Mouse (Mus musculus) midbrain, embryonic 12.5 days (tissue): ENCODE results near the gene Sh3pxd2a. TPM values are rescaled to one million over a fixed set of nuclear protein-coding genes. Genes with fewer than 3 reads are reported as not detected.
A peak's percentile ranks its signal among the peaks of the same experiment; 100 is the strongest.

ENCODE experiments used
- ATAC-seq: fragments of 200-750 bp; cut with Nextera tagmentation; 2 replicates; pipeline ENCODE4 v1.8.0; 2017; ENCODE audit warnings: low read depth, moderate TSS enrichment, moderate library complexity; ENCODE audit not compliant: low FRiP score
- H3K27ac ChIP-seq: fragments of 300-500 bp; sonication (generic); replicated peaks from 2 replicates; pipeline ENCODE4 v1.5.1; 2016; ENCODE audit warnings: mild to moderate bottlenecking
- H3K27me3 ChIP-seq: fragments of 300-500 bp; sonication (generic); 2 replicates; pipeline ENCODE4 v1.6.1; 2016; ENCODE audit warnings: mild to moderate bottlenecking
- H3K36me3 ChIP-seq: fragments of 300-500 bp; sonication (generic); 2 replicates; pipeline ENCODE4 v1.6.1; 2016
- H3K4me1 ChIP-seq: fragments of 300-500 bp; sonication (generic); 2 replicates; pipeline ENCODE4 v1.6.1; 2016
- H3K4me2 ChIP-seq: fragments of 300-500 bp; sonication (generic); replicated peaks from 2 replicates; pipeline ENCODE4 v1.6.1; 2016; ENCODE audit warnings: mild to moderate bottlenecking, moderate library complexity
- H3K4me3 ChIP-seq: fragments of 300-500 bp; sonication (generic); 2 replicates; pipeline ENCODE4 v1.5.1; 2016; ENCODE audit warnings: mild to moderate bottlenecking
- H3K9ac ChIP-seq: fragments of 300-500 bp; sonication (generic); replicated peaks from 2 replicates; pipeline ENCODE4 v1.6.1; 2016; ENCODE audit warnings: mild to moderate bottlenecking, moderate library complexity
- H3K9me3 ChIP-seq: fragments of 300-500 bp; sonication (generic); 2 replicates; pipeline ENCODE4 v1.6.1; 2016; ENCODE audit warnings: mild to moderate bottlenecking
- WGBS: fragments of 180-500 bp; shearing (Covaris S2); methylation state at CpG from one replicate; pipeline ENCODE4 v1.1.7; 2016; 5-methylcytosine and 5-hydroxymethylcytosine counted together
- polyA plus RNA-seq: library from polyadenylated mRNA; unstranded; fragments of >200 nt; fragmentation: Nextera tagmentation; extraction: Ambion mirVana; gene quantifications from 2 replicates; pipeline ENCODE4 v1.2.1, GENCODE M21; 2016

Gene Sh3pxd2a
- polyA plus RNA-seq, 1 experiment from 2014 or later = 3.2 TPM

DNA sequence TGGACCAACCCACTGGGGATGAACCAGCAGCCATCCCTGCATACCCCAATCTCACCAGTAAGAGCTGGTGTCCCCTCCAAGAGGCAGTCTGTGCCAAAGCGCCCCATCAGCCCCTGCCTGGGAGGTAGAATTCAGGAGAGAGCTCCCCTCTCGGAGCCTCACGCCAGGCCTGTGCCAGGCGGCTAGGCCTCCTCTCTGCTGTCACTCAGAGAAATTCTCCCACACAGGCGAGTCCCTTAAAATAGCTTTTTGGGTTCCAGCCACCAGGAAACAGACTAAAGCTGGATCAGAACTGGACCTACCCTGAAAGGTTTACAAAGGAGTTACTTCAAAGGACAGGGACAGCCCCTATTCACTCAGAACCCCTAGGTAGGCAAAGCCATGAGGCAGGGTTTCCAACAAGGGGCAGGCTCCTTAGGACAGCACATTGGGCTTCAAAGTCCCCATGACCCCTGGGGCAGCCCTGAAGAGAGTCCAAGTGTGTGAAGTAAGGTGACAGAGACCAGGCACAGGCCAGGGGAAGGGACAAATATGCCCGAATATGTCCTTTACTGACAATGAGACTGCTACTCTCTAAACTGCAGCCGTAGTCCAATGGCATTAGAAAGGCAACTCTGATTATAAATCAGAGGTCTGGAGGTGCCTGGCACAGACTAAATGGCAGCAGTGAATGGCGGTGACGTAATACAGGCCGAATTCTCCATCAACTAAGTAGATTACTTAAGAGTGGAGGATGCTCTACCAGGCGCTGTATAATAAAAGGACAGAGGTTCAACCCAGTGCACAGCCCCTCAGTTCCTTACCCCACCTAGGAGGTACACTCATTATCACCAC is 9.8 kb downstream of the Sh3pxd2a start:
- WGBS = 70% methylated on average over 11 of the region's 11 CpGs
- Histone ChIP-seq H3K9ac (no peak overlapping the region), H3K4me1 (peaks cover 46% of the 10 kb centered on the region)

DNA sequence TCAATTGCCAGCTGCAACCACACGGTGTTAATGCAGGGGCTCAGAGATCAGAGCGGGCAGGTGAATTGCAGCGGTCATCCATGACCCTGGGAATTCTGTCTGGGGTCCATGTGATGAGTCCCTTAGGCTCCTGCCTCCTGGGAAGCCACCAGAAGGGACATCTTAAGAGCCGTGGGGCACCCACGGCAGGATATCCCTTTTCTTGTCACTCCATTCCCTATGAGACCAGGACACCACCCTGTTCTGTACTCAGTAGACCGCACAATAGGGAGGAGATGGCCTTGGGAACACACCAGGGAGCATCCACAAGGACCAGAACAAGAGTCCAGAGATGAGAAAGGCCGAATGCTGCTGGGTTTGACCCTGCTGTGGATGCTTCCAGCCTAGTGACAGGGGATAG is 10.8 kb downstream of the Sh3pxd2a start:
- H3K9me3 ChIP-seq = no peaks in the 10 kb centered on the region
- H3K4me3 ChIP-seq = no peak overlapping the region
- H3K36me3 ChIP-seq = no peaks in the 10 kb centered on the region
- H3K4me1 ChIP-seq = peaks cover 55% of the 10 kb centered on the region
- H3K9ac ChIP-seq = no peak overlapping the region
- WGBS = 79% methylated on average over 7 of the region's 7 CpGs
- no peak overlapping the region for H3K27ac ChIP-seq
- H3K27me3 ChIP-seq = peaks cover 26% of the 10 kb centered on the region
- no peak overlapping the region for H3K4me2 ChIP-seq
- ATAC-seq = no peak

More for the DNA sequence above, 9.8 kb downstream of the Sh3pxd2a start:
- peaks cover 24% of the 10 kb centered on the region; the same call in 1 of the 2 replicates for H3K27me3 ChIP-seq
- no peak for ATAC-seq
- no peak overlapping the region for H3K4me3 ChIP-seq
- H3K36me3 ChIP-seq = no peaks in the 10 kb centered on the region
- H3K9me3 ChIP-seq = no peaks in the 10 kb centered on the region
- H3K4me2 ChIP-seq = no peak overlapping the region
- H3K27ac ChIP-seq = no peak overlapping the region

DNA sequence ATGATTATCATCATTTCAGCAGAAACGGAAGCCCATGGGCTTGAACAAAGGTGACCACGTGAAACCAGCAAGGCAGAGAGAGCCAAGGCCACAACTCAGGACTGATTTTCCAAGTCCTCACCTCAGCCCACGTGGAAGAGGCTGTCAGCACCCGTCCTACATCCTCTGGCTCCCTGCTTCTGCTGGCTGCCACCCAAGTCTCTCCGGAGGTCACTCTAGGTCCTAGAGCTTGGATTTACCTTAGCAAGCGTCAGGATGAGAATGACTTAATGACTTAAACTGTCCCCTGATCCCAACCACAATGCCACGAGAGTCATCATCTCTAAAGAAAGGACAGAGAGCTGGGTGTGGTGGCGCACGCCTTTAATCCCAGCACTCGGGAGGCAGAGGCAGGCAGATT is 11.5 kb downstream of the Sh3pxd2a start:
- Histone ChIP-seq H3K36me3 (no peaks in the 10 kb centered on the region), H3K4me2 (no peak overlapping the region), H3K9ac (no peak overlapping the region), H3K4me1 (peaks cover 55% of the 10 kb centered on the region), H3K4me3 (no peak overlapping the region), H3K27me3 (peaks cover 29% of the 10 kb centered on the region), H3K27ac (no peak overlapping the region), H3K9me3 (no peaks in the 10 kb centered on the region)
- ATAC-seq = no peak
- 93% methylated on average over 10 of the region's 10 CpGs for WGBS

DNA sequence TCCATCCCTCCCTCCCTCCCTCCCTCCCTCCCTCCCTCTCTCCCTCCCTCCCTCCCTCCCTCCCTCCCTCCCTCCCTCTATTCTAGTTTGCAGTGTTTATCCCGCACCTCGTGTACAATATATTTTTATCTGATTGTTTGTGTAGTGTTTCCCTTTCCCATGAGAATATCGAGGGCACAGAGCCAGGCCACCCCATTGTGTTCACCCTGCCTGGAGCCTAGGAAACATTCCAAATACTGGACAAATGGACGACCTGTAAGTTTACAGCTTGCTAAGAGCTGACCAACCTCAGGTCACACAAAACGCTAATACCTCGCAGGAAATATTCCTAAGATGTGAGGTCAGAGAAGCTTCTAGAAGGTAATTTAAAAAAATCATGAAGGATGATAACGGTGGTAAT is 12.0 kb downstream of the Sh3pxd2a start:
- H3K36me3 ChIP-seq = no peaks in the 10 kb centered on the region
- no peak for ATAC-seq
- no peak overlapping the region for H3K4me3 ChIP-seq
- 91% methylated on average over 7 of the region's 7 CpGs for WGBS
- no peak overlapping the region for H3K9ac ChIP-seq
- H3K4me2 ChIP-seq = no peak overlapping the region
- no peaks in the 10 kb centered on the region for H3K9me3 ChIP-seq
- H3K27ac ChIP-seq = no peak overlapping the region
- peaks cover 57% of the 10 kb centered on the region for H3K4me1 ChIP-seq
- peaks cover 29% of the 10 kb centered on the region for H3K27me3 ChIP-seq

DNA sequence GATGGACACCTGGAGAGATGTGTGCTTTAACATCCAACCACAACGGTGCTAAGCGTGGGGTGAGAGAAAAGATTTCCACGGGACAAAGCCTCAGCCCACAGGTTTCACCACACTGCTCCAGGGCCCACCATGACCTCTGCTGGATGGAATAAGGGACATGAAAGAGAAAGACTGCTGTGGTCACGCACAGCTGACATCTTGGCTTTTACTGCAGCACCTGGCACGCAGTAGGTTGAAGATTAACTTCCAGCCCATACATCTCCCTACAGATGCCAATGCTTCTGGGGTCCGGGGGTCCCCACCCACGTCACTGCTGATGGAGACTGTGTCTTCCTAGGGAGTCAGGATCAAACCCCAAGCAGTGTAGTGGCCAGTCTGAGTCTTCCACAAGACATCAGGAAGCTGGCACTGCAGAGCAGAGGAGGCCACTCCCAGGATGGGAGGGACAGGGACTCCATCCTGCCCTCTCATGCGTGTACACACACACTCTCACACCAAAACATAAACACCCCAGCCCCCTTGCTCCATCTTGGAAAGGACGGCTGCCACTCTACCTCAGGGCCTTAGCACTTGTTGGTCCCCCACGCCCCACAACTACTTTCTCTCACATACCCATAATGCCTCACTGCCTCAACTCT is 12.6 kb downstream of the Sh3pxd2a start:
- Histone ChIP-seq H3K4me2 (no peak overlapping the region), H3K9ac (no peak overlapping the region), H3K4me1 (peaks cover 60% of the 10 kb centered on the region), H3K4me3 (no peak overlapping the region), H3K27me3 (peaks cover 29% of the 10 kb centered on the region), H3K36me3 (no peaks in the 10 kb centered on the region), H3K27ac (no peak overlapping the region), H3K9me3 (no peaks in the 10 kb centered on the region)
- no peak for ATAC-seq
- WGBS = 82% methylated on average over 10 of the region's 10 CpGs

DNA sequence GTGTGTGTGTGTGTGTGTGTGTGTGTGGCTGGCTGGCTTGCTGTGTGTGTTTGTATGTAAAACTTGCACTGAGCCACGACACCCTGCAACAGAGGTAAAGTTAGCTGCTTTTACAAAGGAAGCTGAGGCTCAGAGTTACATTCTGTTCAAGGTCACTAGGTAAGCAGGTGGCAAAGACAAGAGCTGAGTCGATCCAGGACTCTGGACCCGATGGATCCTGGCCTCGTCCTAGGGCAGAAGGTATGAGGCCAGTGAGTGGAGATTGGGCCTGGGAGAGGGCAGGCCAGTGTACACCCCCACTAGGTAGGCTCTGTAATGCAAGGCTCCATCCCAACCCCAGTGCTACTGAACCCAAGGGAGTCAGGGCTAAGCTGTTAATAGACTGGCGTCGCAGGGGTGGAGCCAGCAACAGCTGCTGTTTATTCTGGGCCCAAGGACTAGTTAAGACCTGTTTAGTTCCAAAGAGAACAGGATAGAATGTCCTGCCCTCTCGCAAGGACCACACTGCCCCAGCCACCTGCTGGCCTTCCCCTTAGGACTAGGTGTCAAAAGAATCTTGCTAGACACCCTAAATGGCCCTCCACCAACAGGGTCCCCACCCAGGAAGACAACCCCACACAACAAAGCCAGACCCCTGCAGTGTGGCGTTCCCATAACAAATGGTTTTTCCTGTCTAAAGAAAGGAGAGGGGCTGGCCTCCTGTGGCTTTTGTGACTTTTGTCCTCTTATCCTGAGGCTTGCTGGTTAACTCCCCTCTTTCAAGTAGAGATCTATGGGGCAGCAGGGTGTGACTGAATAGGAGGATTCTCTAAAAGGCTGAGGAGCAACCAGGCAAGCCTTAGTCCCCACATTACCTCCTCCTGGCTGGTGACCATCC is 13.7 kb downstream of the Sh3pxd2a start:
- 18% methylated on average over 8 of the region's 8 CpGs for WGBS
- no peaks in the 10 kb centered on the region for H3K9me3 ChIP-seq
- no peak overlapping the region for H3K9ac ChIP-seq
- H3K27me3 ChIP-seq = peaks cover 23% of the 10 kb centered on the region
- H3K4me2 ChIP-seq = no peak overlapping the region
- H3K4me1 ChIP-seq = peaks cover 70% of the 10 kb centered on the region
- no peak overlapping the region for H3K27ac ChIP-seq
- H3K4me3 ChIP-seq = no peak overlapping the region
- ATAC-seq = peak; percentile 46; the same call in 1 of the 2 replicates
- H3K36me3 ChIP-seq = no peaks in the 10 kb centered on the region

DNA sequence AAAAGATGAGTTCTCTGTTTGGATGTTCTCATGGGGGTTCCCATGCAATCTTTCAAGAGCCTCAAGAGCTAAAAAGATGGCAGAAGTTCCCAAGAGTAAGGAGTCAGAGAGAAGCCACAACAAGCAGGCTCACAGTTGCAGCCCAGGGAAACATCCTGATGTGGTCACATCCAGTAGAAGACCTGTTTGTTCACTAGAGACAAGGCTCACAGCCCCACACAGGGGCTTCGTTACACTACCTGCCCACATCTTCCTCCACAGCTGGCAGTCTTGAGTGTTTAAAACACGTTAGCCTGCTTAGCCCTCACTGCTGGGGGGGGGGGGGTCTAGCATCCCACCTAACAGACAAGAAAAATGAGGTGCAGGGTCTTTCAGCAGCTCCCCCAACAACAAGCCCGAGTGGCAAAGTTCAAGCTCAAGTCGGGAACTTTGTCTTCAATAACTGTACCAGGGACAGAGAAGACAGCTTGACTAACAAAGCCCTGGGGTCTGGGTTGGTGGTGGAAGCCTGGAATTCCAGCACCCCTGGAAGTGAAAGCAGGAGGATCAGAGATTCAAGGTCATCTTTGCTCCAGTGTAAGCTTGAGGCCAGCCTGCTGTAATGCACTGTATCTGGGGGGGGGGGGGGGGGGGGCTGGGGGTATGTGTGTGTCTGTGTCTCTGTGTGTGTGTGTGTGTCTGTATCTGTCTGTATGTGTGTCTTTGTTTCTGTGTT is 14.5 kb downstream of the Sh3pxd2a start:
- Histone ChIP-seq H3K36me3 (no peaks in the 10 kb centered on the region), H3K4me1 (peaks cover 70% of the 10 kb centered on the region), H3K4me3 (no peak overlapping the region), H3K9me3 (no peaks in the 10 kb centered on the region), H3K27ac (no peak overlapping the region), H3K27me3 (peaks cover 18% of the 10 kb centered on the region), H3K4me2 (no peak overlapping the region), H3K9ac (no peak overlapping the region)
- ATAC-seq = no peak
- WGBS = 56% methylated on average over 4 of the region's 4 CpGs

DNA sequence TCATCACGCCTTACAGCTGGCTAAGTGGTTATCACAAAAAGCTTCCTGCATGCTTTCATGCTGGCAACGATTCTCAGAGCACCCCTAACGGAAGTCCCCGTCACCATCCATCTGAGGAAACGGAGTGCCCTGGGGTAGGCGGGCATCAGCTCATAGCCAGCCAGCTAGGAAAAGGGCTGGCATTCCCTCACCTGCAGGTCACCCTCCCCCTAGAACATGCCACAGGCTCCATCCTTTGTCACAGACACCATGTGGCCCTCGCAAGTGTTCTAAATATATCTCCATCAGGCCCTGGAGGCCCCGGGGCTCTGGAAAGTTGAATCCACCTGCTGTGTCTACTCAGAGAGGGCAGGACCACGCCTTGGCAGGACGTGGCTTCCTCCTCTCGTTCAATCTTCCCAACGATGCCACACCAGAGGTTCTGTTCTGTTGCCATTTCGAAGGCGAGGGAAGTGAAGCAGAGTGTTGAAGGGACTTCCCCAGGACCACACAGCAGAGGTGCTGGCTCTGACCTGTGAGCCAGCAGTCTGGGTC is 15.5 kb downstream of the Sh3pxd2a start:
- Histone ChIP-seq H3K27me3 (peaks cover 18% of the 10 kb centered on the region), H3K27ac (no peak overlapping the region), H3K4me3 (no peak overlapping the region), H3K36me3 (no peaks in the 10 kb centered on the region), H3K4me2 (no peak overlapping the region), H3K4me1 (peaks cover 68% of the 10 kb centered on the region), H3K9me3 (no peaks in the 10 kb centered on the region), H3K9ac (no peak overlapping the region)
- no peak for ATAC-seq
- 84% methylated on average over 14 of the region's 14 CpGs for WGBS

DNA sequence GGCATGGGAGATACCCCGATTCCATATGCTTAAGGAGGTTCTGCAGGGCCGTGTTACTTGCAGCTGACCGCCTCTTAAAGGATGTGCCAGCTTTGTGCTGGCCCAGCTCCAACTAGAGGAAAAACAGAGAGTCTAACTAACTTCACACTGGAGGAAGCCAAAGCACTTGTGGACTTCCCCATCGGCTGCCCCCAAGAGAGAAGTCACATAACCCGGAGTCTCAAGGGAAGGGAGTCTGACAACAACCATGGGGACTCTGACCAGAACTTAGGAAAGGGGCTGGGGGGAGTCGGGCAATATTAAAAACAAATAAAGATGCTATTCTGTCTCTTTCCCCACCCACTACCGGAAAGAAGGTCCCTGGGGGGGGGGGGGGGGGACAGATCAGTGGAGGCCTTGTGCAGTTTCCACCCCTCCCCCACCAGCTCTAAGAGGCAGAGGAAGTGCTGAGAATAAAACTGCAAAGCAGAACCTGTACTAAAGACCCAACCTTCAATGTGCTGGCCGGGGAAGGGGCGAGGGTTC is 17.3 kb downstream of the Sh3pxd2a start:
- no peak overlapping the region for H3K9ac ChIP-seq
- ATAC-seq = no peak
- no peak overlapping the region for H3K4me3 ChIP-seq
- H3K9me3 ChIP-seq = no peaks in the 10 kb centered on the region
- H3K4me2 ChIP-seq = no peak overlapping the region
- 57% methylated on average over 9 of the region's 9 CpGs for WGBS
- no peaks in the 10 kb centered on the region for H3K36me3 ChIP-seq
- peaks cover 72% of the 10 kb centered on the region for H3K4me1 ChIP-seq
- 0 out of 2 replicates have a peak overlapping the region, but pooled peaks have one; percentile 4 for H3K27ac ChIP-seq
- peaks cover 18% of the 10 kb centered on the region for H3K27me3 ChIP-seq

DNA sequence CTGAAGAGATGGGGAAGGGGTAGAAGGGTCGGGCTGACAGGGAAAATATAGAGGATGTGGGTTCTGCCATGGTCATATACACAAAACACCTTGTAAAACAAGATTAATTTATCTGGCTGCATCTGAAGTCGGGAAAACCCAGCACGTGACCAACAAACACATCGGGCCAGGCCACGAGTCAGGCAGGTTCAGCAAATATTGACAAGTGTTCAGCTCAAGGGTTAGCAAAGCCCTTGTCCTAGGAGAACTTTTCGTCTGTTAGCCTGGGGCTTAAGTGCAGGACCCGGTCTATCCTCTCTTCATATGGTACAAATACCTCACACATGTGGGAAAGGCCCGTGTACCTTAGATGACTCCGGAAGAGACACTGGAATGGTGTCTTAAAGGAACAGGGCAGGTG is 18.1 kb downstream of the Sh3pxd2a start:
- no peak overlapping the region for H3K4me2 ChIP-seq
- peaks cover 18% of the 10 kb centered on the region for H3K27me3 ChIP-seq
- H3K4me1 ChIP-seq = peaks cover 71% of the 10 kb centered on the region
- no peak for ATAC-seq
- H3K36me3 ChIP-seq = no peaks in the 10 kb centered on the region
- no peak overlapping the region for H3K27ac ChIP-seq
- H3K4me3 ChIP-seq = no peak overlapping the region
- H3K9me3 ChIP-seq = no peaks in the 10 kb centered on the region
- no peak overlapping the region for H3K9ac ChIP-seq
- 75% methylated on average over 9 of the region's 9 CpGs for WGBS

DNA sequence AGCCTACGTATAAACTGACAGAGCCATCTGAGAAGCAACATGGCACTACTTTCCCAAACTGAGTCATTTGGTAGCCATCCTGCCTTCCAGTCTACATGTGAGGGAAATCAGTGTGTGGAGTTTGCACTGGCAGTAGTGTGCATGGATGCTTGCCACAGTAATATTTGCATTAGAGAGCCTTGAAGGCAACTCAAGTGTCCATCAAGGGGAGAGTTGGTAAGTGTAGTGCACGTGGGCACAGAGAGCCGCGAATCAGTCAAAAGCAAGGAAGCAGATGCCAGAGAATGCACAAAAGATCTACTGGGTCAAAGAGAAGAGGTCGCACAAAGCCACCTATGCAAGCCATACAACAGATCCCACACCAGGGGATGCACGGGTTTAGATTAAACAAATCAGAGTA is 18.5 kb downstream of the Sh3pxd2a start:
- H3K4me2 ChIP-seq = no peak overlapping the region
- no peaks in the 10 kb centered on the region for H3K9me3 ChIP-seq
- no peak overlapping the region for H3K4me3 ChIP-seq
- H3K27me3 ChIP-seq = peaks cover 18% of the 10 kb centered on the region
- no peak overlapping the region for H3K9ac ChIP-seq
- no peak overlapping the region for H3K27ac ChIP-seq
- H3K36me3 ChIP-seq = no peaks in the 10 kb centered on the region
- peaks cover 67% of the 10 kb centered on the region for H3K4me1 ChIP-seq
- no peak for ATAC-seq
- WGBS = 74% methylated on average over 6 of the region's 6 CpGs
